Mouse (Mus musculus): ENCODE data around the gene Fer. TPM values are rescaled to one million over a fixed set of nuclear protein-coding genes. Genes with fewer than 3 reads are reported as not detected.

Gene Fer
- polyA plus RNA-seq, 1 experiment from 2014 or later, result 32.2 TPM

GRCm38 (mm10) chr17:64077392-64077791 is 214.5 kb downstream of the Fer start:
- Histone ChIP-seq H3K27ac (ENCODE audit: low read depth) (no peak overlapping the region), H3K9me3 (ENCODE audit: low read depth, low read length) (no peaks in the 10 kb centered on the region), H3K9ac (no peak overlapping the region), H3K4me2 (no peak overlapping the region), H3K36me3 (ENCODE audit: insufficient read depth) (0 out of 2 replicates have a peak, but pooled peaks cover 3% of the 10 kb centered on the region), H3K27me3 (ENCODE audit: insufficient read depth, low read length) (no peaks in the 10 kb centered on the region), H3K4me3 (ENCODE audit: low read depth, low read length) (no peak overlapping the region), H3K4me1 (ENCODE audit: insufficient read depth) (no peaks in the 10 kb centered on the region)
- no peak for TF ChIP-seq CTCF (IDR thresholded peaks at IDR 0.05; ENCODE audit: low read depth)
- DNase-seq (no peak), ATAC-seq (ENCODE audit: insufficient read depth) (no peak)
- WGBS, result 93% methylated on average over 7 of the region's 7 CpGs

- no peak overlapping the region for H3K4me3 ChIP-seq (ENCODE audit: low read depth, low read length)
- no peaks in the 10 kb centered on the region for H3K27me3 ChIP-seq (ENCODE audit: insufficient read depth, low read length)
- H3K4me1 ChIP-seq (ENCODE audit: insufficient read depth), result no peaks in the 10 kb centered on the region
- no peak for TF ChIP-seq CTCF (IDR thresholded peaks at IDR 0.05; ENCODE audit: low read depth)
- H3K27ac ChIP-seq (ENCODE audit: low read depth), result no peak overlapping the region
- WGBS, result 79% methylated on average over 5 of the region's 5 CpGs
- DNase-seq, result no peak
- no peak for ATAC-seq (ENCODE audit: insufficient read depth)
- no peaks in the 10 kb centered on the region for H3K36me3 ChIP-seq (ENCODE audit: insufficient read depth)
- H3K9ac ChIP-seq, result no peak overlapping the region
- H3K4me2 ChIP-seq, result no peak overlapping the region
- no peaks in the 10 kb centered on the region for H3K9me3 ChIP-seq (ENCODE audit: low read depth, low read length)
Observed at GRCm38 (mm10) chr17:64084751-64085150, 221.9 kb downstream of the Fer start.

DNA sequence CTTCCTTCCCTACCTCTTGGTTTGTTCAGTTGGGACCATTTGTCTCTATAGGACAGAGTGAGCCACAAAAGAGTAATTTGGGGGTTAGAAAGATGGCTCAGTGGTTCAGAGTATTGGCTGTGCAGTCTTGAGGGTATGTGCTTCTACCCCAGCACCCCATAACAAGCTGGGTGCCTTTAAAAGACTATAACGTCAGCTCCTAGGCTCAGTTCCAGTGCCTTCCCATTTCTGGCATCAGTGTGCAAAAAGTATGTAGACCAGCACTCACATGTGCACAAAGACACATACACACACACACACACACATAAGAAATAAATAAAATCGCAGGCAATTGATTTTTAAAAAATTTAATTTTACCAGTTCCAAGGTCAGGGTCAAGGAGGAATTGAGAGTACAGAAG is 222.6 kb downstream of the Fer start:
- no peaks in the 10 kb centered on the region for H3K9me3 ChIP-seq (ENCODE audit: low read depth, low read length)
- H3K9ac ChIP-seq, result no peak overlapping the region
- DNase-seq, result no peak
- H3K27ac ChIP-seq (ENCODE audit: low read depth), result no peak overlapping the region
- H3K4me2 ChIP-seq, result no peak overlapping the region
- no peaks in the 10 kb centered on the region for H3K36me3 ChIP-seq (ENCODE audit: insufficient read depth)
- no peaks in the 10 kb centered on the region for H3K27me3 ChIP-seq (ENCODE audit: insufficient read depth, low read length)
- no peak overlapping the region for H3K4me3 ChIP-seq (ENCODE audit: low read depth, low read length)
- ATAC-seq (ENCODE audit: insufficient read depth), result no peak
- TF ChIP-seq CTCF (IDR thresholded peaks at IDR 0.05; ENCODE audit: low read depth), result no peak
- no peaks in the 10 kb centered on the region for H3K4me1 ChIP-seq (ENCODE audit: insufficient read depth)
- WGBS, result 90% methylated on average over 2 of the region's 2 CpGs

GRCm38 (mm10) chr17:64086875-64087608 is 224.2 kb downstream of the Fer start:
- H3K27ac ChIP-seq (ENCODE audit: low read depth), result no peak overlapping the region

DNA sequence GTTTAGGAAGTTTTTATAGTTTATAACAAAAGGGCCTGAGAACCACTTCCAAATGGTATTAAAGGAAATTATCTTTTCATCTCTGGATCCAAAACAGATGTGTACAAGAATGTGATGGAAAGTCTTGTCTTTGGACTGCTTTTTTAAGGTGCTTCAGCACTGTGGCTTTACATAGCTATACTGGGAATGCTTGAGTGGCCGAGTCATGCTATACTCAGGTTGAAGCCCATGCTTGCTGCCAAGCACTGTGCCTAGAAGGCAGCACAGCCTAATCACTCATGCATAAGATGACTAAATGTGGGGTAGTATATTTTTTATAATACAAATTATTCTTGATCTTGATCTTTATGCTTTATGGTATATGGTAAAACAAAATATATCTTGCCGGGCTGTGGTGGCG is 225.0 kb downstream of the Fer start:
- no peak overlapping the region for H3K4me2 ChIP-seq
- no peaks in the 10 kb centered on the region for H3K9me3 ChIP-seq (ENCODE audit: low read depth, low read length)
- H3K27ac ChIP-seq (ENCODE audit: low read depth), result no peak overlapping the region
- 89% methylated on average over 3 of the region's 3 CpGs for WGBS
- no peak for TF ChIP-seq CTCF (IDR thresholded peaks at IDR 0.05; ENCODE audit: low read depth)
- DNase-seq, result no peak
- H3K27me3 ChIP-seq (ENCODE audit: insufficient read depth, low read length), result no peaks in the 10 kb centered on the region
- no peak overlapping the region for H3K4me3 ChIP-seq (ENCODE audit: low read depth, low read length)
- no peak overlapping the region for H3K9ac ChIP-seq
- no peaks in the 10 kb centered on the region for H3K36me3 ChIP-seq (ENCODE audit: insufficient read depth)
- H3K4me1 ChIP-seq (ENCODE audit: insufficient read depth), result no peaks in the 10 kb centered on the region
- no peak for ATAC-seq (ENCODE audit: insufficient read depth)

More at GRCm38 (mm10) chr17:64086875-64087608, 224.2 kb downstream of the Fer start:
- Histone ChIP-seq H3K4me2 (no peak overlapping the region), H3K4me1 (ENCODE audit: insufficient read depth) (no peaks in the 10 kb centered on the region), H3K36me3 (ENCODE audit: insufficient read depth) (no peaks in the 10 kb centered on the region), H3K27me3 (ENCODE audit: insufficient read depth, low read length) (no peaks in the 10 kb centered on the region), H3K4me3 (ENCODE audit: low read depth, low read length) (no peak overlapping the region), H3K9me3 (ENCODE audit: low read depth, low read length) (no peaks in the 10 kb centered on the region), H3K9ac (no peak overlapping the region)
- no peak for ATAC-seq (ENCODE audit: insufficient read depth)
- TF ChIP-seq CTCF (IDR thresholded peaks at IDR 0.05; ENCODE audit: low read depth), result no peak
- WGBS, result 86% methylated on average over 11 of the region's 11 CpGs
- no peak for DNase-seq

- DNase-seq, result no peak
- 86% methylated on average over 2 of the region's 2 CpGs for WGBS
Observed at GRCm38 (mm10) chr17:64093716-64094115, 230.9 kb downstream of the Fer start.

GRCm38 (mm10) chr17:64096811-64097210 is 233.9 kb downstream of the Fer start:
- no peak overlapping the region for H3K27ac ChIP-seq (ENCODE audit: low read depth)

More at GRCm38 (mm10) chr17:64093716-64094115, 230.9 kb downstream of the Fer start:
- ATAC-seq (ENCODE audit: insufficient read depth), result no peak
- Histone ChIP-seq H3K4me3 (ENCODE audit: low read depth, low read length) (no peak overlapping the region), H3K4me1 (ENCODE audit: insufficient read depth) (no peaks in the 10 kb centered on the region), H3K9me3 (ENCODE audit: low read depth, low read length) (no peaks in the 10 kb centered on the region), H3K27me3 (ENCODE audit: insufficient read depth, low read length) (no peaks in the 10 kb centered on the region), H3K4me2 (no peak overlapping the region), H3K27ac (ENCODE audit: low read depth) (no peak overlapping the region), H3K9ac (no peak overlapping the region), H3K36me3 (ENCODE audit: insufficient read depth) (no peaks in the 10 kb centered on the region)
- no peak for TF ChIP-seq CTCF (IDR thresholded peaks at IDR 0.05; ENCODE audit: low read depth)

More at GRCm38 (mm10) chr17:64096811-64097210, 233.9 kb downstream of the Fer start:
- H3K4me2 ChIP-seq, result no peak overlapping the region
- H3K4me3 ChIP-seq (ENCODE audit: low read depth, low read length), result no peak overlapping the region
- H3K9ac ChIP-seq, result no peak overlapping the region
- no peaks in the 10 kb centered on the region for H3K36me3 ChIP-seq (ENCODE audit: insufficient read depth)
- H3K4me1 ChIP-seq (ENCODE audit: insufficient read depth), result peaks cover 8% of the 10 kb centered on the region; the same call in 1 of the 2 replicates
- DNase-seq, result no peak
- WGBS, result 82% methylated on average over 3 of the region's 3 CpGs
- TF ChIP-seq CTCF (IDR thresholded peaks at IDR 0.05; ENCODE audit: low read depth), result no peak
- H3K9me3 ChIP-seq (ENCODE audit: low read depth, low read length), result no peaks in the 10 kb centered on the region
- no peak for ATAC-seq (ENCODE audit: insufficient read depth)
- H3K27me3 ChIP-seq (ENCODE audit: insufficient read depth, low read length), result no peaks in the 10 kb centered on the region
